Mouse (Mus musculus): ENCODE measurements around the gene Tubgcp3. TPM values are rescaled to one million over a fixed set of nuclear protein-coding genes. Genes with fewer than 3 reads are reported as not detected.

The Tubgcp3 gene
- 39.5 and 40.5 TPM in 2 replicates for polyA plus RNA-seq (2015; fragmentation: Nextera tagmentation; extraction: Ambion mirVana)

- Histone ChIP-seq H3K4me3 (peak within 1 kb of the TSS; percentile 88), H3K9ac (peak within 1 kb of the TSS; percentile 94), H3K4me2 (peak within 1 kb of the TSS; percentile 70), H3K27me3 (peaks cover 3% of the 10 kb centered on the region; the same call in 1 of the 2 replicates), H3K36me3 (no peaks in the 10 kb centered on the region), H3K9me3 (no peaks in the 10 kb centered on the region), H3K4me1 (peaks cover 16% of the 10 kb centered on the region), H3K27ac (peak within 1 kb of the TSS; percentile 60)
- ATAC-seq (ENCODE audit: insufficient number of reproducible peaks, insufficient read depth, low FRiP score, low TSS enrichment, low read depth): peak; percentile 86
- WGBS: 1% methylated on average over 65 of the region's 65 CpGs
These were observed at the start of gene Tubgcp3 for GRCm38 (mm10) chr8:12672056-12672881. Gene Tubgcp3, minus strand, starts transcription at chr8:12672248.

GRCm38 (mm10) chr8:12719091-12719490, 47.0 kb upstream of the Tubgcp3 start:
- no peaks in the 10 kb centered on the region for H3K27me3 ChIP-seq
- WGBS: 61% methylated on average over 9 of the region's 9 CpGs
- no peak overlapping the region for H3K9ac ChIP-seq
- H3K4me1 ChIP-seq: peaks cover 11% of the 10 kb centered on the region; the same call in 1 of the 2 replicates
- no peak overlapping the region for H3K4me3 ChIP-seq
- ATAC-seq (ENCODE audit: insufficient number of reproducible peaks, insufficient read depth, low FRiP score, low TSS enrichment, low read depth): no peak
- no peak overlapping the region for H3K27ac ChIP-seq
- H3K9me3 ChIP-seq: no peaks in the 10 kb centered on the region
- H3K36me3 ChIP-seq: no peaks in the 10 kb centered on the region
- no peak overlapping the region for H3K4me2 ChIP-seq

GRCm38 (mm10) chr8:12715861-12716585, 44.0 kb upstream of the Tubgcp3 start:
- ATAC-seq (ENCODE audit: insufficient number of reproducible peaks, insufficient read depth, low FRiP score, low TSS enrichment, low read depth): no peak
- Histone ChIP-seq H3K9me3 (no peaks in the 10 kb centered on the region), H3K27ac (no peak overlapping the region), H3K4me3 (no peak overlapping the region), H3K36me3 (no peaks in the 10 kb centered on the region), H3K9ac (no peak overlapping the region), H3K4me2 (no peak overlapping the region), H3K27me3 (no peaks in the 10 kb centered on the region), H3K4me1 (peaks cover 8% of the 10 kb centered on the region; the same call in 1 of the 2 replicates)
- 86% methylated on average over 18 of the region's 18 CpGs for WGBS

- Histone ChIP-seq H3K27me3 (no peaks in the 10 kb centered on the region), H3K9me3 (no peaks in the 10 kb centered on the region), H3K36me3 (no peaks in the 10 kb centered on the region), H3K4me2 (no peak overlapping the region), H3K4me1 (no peaks in the 10 kb centered on the region), H3K9ac (no peak overlapping the region), H3K4me3 (no peak overlapping the region), H3K27ac (no peak overlapping the region)
- 78% methylated on average over 7 of the region's 7 CpGs for WGBS
- ATAC-seq (ENCODE audit: insufficient number of reproducible peaks, insufficient read depth, low FRiP score, low TSS enrichment, low read depth): no peak
These were observed 39.6 kb upstream of the Tubgcp3 start for GRCm38 (mm10) chr8:12711623-12712022.

GRCm38 (mm10) chr8:12703597-12703996, 31.5 kb upstream of the Tubgcp3 start:
- no peaks in the 10 kb centered on the region for H3K9me3 ChIP-seq
- H3K9ac ChIP-seq: no peak overlapping the region
- no peak overlapping the region for H3K27ac ChIP-seq
- H3K4me1 ChIP-seq: no peaks in the 10 kb centered on the region
- H3K27me3 ChIP-seq: peaks cover 9% of the 10 kb centered on the region
- ATAC-seq (ENCODE audit: insufficient number of reproducible peaks, insufficient read depth, low FRiP score, low TSS enrichment, low read depth): no peak
- H3K4me2 ChIP-seq: no peak overlapping the region
- H3K36me3 ChIP-seq: no peaks in the 10 kb centered on the region
- 74% methylated on average over 4 of the region's 4 CpGs for WGBS
- H3K4me3 ChIP-seq: no peak overlapping the region

- Histone ChIP-seq H3K9me3 (no peaks in the 10 kb centered on the region), H3K27ac (no peak overlapping the region), H3K9ac (no peak overlapping the region), H3K36me3 (no peaks in the 10 kb centered on the region), H3K4me2 (no peak overlapping the region), H3K4me1 (no peaks in the 10 kb centered on the region), H3K4me3 (no peak overlapping the region), H3K27me3 (peaks cover 11% of the 10 kb centered on the region)
- WGBS: 50% methylated on average over 8 of the region's 8 CpGs
- ATAC-seq (ENCODE audit: insufficient number of reproducible peaks, insufficient read depth, low FRiP score, low TSS enrichment, low read depth): no peak
These were observed 30.2 kb upstream of the Tubgcp3 start for GRCm38 (mm10) chr8:12702290-12702689.

- no peak overlapping the region for H3K9ac ChIP-seq
These were observed 26.7 kb upstream of the Tubgcp3 start for GRCm38 (mm10) chr8:12698660-12699277.

GRCm38 (mm10) chr8:12688851-12689250, 16.8 kb upstream of the Tubgcp3 start:
- Histone ChIP-seq H3K4me1 (no peaks in the 10 kb centered on the region), H3K27ac (no peak overlapping the region), H3K4me3 (no peak overlapping the region), H3K27me3 (0 out of 2 replicates have a peak, but pooled peaks cover 3% of the 10 kb centered on the region), H3K36me3 (no peaks in the 10 kb centered on the region), H3K4me2 (no peak overlapping the region), H3K9ac (no peak overlapping the region), H3K9me3 (no peaks in the 10 kb centered on the region)
- WGBS: 56% methylated on average over 7 of the region's 7 CpGs
- no peak for ATAC-seq (ENCODE audit: insufficient number of reproducible peaks, insufficient read depth, low FRiP score, low TSS enrichment, low read depth)

More at GRCm38 (mm10) chr8:12698660-12699277, 26.7 kb upstream of the Tubgcp3 start:
- Histone ChIP-seq H3K4me3 (no peak overlapping the region), H3K27me3 (peaks cover 11% of the 10 kb centered on the region), H3K36me3 (no peaks in the 10 kb centered on the region), H3K4me2 (no peak overlapping the region), H3K4me1 (no peaks in the 10 kb centered on the region), H3K27ac (no peak overlapping the region), H3K9me3 (no peaks in the 10 kb centered on the region)
- no peak for ATAC-seq (ENCODE audit: insufficient number of reproducible peaks, insufficient read depth, low FRiP score, low TSS enrichment, low read depth)
- WGBS: 39% methylated on average over 3 of the region's 3 CpGs

GRCm38 (mm10) chr8:12677529-12677928, 5.5 kb upstream of the Tubgcp3 start:
- Histone ChIP-seq H3K4me1 (peaks cover 6% of the 10 kb centered on the region), H3K4me3 (no peak overlapping the region), H3K9me3 (no peaks in the 10 kb centered on the region), H3K4me2 (no peak overlapping the region), H3K27ac (no peak overlapping the region), H3K27me3 (peaks cover 3% of the 10 kb centered on the region), H3K36me3 (no peaks in the 10 kb centered on the region), H3K9ac (no peak overlapping the region)
- WGBS: 6% methylated on average over 7 of the region's 7 CpGs
- ATAC-seq (ENCODE audit: insufficient number of reproducible peaks, insufficient read depth, low FRiP score, low TSS enrichment, low read depth): 0 out of 2 replicates have a peak, but pooled peaks have one; percentile 56

GRCm38 (mm10) chr8:12671473-12672055, 484 bp downstream of the Tubgcp3 start:
- Histone ChIP-seq H3K4me3 (peak overlapping the region; percentile 88), H3K4me2 (peak overlapping the region; percentile 70), H3K4me1 (peaks cover 16% of the 10 kb centered on the region), H3K27ac (peak overlapping the region; percentile 60), H3K9ac (peak overlapping the region; percentile 94), H3K27me3 (peaks cover 3% of the 10 kb centered on the region; the same call in 1 of the 2 replicates), H3K9me3 (no peaks in the 10 kb centered on the region), H3K36me3 (no peaks in the 10 kb centered on the region)
- ATAC-seq (ENCODE audit: insufficient number of reproducible peaks, insufficient read depth, low FRiP score, low TSS enrichment, low read depth): peak; percentile 72
- WGBS: under 1% methylated on average over 38 of the region's 38 CpGs

- H3K4me3 ChIP-seq: peak overlapping the region; percentile 88
- H3K9me3 ChIP-seq: no peaks in the 10 kb centered on the region
- H3K27ac ChIP-seq: no peak overlapping the region
- WGBS: 32% methylated on average over 6 of the region's 6 CpGs
- H3K4me2 ChIP-seq: peak overlapping the region; percentile 70
- H3K4me1 ChIP-seq: peaks cover 16% of the 10 kb centered on the region
- no peak for ATAC-seq (ENCODE audit: insufficient number of reproducible peaks, insufficient read depth, low FRiP score, low TSS enrichment, low read depth)
- no peaks in the 10 kb centered on the region for H3K36me3 ChIP-seq
- H3K9ac ChIP-seq: peak overlapping the region; percentile 94
- H3K27me3 ChIP-seq: no peaks in the 10 kb centered on the region
These were observed 1.1 kb downstream of the Tubgcp3 start for GRCm38 (mm10) chr8:12670965-12671364.

All from embryonic facial prominence, embryonic 13.5 days (tissue).